Mouse (Mus musculus) heart, postnatal 25 days (tissue): ENCODE results near the gene Zmynd10. TPM values are rescaled to one million over a fixed set of nuclear protein-coding genes. Genes with fewer than 3 reads are reported as not detected.
"Not testable (repeated sequence)": the region's sequence is repeated elsewhere in the genome, so short reads cannot be mapped to it uniquely, and the experiment has no call there.

Experiments
- DNase-seq: peaks from one replicate; pipeline ENCODE4 v3.0.0; 2022; ENCODE audit warnings: low spot score
- intact Hi-C: fragments of 180-260 bp; cut with DNase I; formaldehyde crosslinking; loops from one replicate; pipeline ENCODE4 v1.15.1; 2025
- total RNA-seq, 2 experiments: library from RNA; stranded (reverse); gene quantifications; 2 replicates each; pipeline ENCODE4 v1.2.3; 2021

Zmynd10 gene
- total RNA-seq, 2 experiments from 2014 or later, result not detected

DNA sequence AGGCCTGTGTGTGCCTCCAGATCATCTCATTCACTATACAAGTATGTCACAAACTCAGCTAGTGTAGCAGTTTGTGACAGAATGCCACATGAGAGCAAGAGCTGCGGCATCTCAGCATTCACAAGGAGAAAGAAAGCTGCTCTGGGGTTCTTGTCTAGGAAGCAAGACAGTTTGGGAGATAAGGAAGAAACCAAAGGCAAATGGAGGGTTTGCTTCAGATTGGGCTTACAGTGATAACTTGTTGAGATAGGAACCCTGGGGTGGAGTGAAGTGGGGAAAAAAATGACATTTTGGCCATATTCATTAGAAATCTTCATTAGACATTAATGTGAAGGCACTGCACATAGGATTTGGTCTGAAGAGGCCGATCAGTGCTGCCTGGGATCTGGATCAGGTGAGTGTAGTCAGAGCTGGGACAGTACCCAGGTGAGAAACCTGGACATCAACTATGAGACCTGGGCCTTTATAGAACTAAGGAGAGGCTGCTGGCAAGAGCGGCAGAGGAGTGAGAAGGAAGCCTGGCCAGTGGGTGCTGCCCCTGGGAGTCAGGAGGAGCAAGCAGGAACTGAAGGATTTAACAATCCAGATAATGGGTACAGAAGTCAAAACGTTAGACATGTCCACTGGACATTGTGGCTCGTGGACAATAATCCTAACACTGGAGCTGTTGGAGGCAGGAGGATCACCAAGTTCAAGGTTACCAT, 5.7 kb downstream of the Zmynd10 start:
- no peak for DNase-seq
- intact Hi-C loops, result no loop called here

DNA sequence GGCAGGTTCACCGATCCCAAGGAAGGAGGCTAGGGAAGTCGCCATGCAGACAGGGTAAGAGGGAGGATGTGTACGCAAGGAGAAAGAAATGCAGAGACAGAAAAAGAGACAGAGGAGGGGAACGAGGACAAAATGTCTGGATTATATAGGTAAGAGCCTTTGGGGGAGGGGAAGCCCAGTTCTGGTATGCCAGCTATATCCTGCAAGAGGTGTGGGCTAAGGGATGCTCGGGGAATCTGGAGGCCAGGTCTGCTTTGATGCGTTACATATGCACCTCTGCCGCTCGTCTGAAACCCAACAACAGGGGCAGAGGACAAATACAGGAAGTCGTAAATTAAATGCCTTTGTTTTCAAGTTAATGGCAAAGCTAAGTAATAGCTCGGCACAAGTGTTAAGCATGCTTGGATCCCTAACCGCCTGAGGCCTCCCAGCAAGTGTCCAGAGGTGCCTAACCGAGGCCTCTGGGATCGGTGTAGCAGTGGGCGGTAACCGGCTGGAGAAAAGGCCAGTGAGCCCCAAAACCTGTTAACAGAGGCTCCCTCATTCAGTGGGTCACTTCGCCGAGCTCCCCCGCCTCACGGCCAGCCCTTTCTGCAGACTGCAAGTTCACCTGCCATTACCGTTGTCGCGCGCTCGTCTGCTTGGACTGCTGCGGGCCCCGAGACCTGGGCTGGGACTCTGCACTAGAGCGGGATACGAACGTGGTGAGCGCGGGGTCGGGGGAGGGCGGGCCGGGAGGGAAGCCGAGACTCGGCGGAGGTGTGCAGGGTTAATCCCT, 6.6 kb downstream of the Zmynd10 start:
- intact Hi-C loops, result no loop called here
- no peak for DNase-seq

DNA sequence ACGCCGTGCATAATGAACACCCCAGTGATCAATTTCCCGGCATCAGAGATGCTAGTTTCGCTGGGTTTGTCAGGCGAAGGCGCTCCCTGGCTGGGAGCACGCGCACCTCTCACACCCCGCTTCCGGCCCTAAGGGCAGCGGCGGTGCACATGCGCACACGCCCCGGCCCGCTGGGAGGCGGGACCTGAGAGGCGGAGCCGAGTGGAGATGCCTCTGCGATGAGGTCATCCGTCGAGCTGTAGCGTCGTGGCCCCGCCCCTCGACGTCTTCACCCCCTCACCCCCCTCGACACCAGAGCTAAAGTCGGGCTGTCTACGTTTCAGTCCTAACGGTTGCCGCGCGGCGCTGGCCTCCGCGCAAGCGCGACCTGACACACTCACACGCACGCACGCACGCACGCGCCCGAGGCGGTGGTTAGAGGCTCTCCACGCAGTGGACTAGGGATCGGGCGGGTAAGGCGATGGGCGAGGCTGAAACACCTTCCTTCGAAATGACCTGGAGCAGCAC, 7.3 kb downstream of the Zmynd10 start:
- intact Hi-C loops, result no loop called here
- DNase-seq, result peak; percentile 92

DNA sequence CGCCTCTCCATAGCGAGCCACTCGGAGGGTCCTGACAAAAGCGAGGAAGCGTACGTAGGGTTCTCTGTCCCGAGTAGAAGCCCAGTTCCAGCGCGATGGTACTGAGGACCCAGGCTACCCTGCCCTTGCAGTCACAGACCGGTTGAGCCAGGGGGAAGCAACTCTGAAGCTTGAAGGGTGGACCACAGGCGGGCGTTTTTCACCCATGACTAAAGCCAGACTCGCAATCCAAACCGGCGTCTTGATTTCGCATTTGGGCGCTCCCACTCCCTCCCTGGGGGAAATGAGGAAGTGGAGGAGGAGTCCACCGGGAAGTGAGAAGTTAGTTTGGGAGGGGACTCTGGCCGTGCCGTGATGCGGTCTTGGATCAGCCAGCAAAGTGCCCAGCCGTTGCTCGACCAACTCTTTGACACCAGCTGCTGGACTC, 7.9 kb downstream of the Zmynd10 start:
- DNase-seq, result peak; percentile 77
- intact Hi-C loops, result no loop called here

DNA sequence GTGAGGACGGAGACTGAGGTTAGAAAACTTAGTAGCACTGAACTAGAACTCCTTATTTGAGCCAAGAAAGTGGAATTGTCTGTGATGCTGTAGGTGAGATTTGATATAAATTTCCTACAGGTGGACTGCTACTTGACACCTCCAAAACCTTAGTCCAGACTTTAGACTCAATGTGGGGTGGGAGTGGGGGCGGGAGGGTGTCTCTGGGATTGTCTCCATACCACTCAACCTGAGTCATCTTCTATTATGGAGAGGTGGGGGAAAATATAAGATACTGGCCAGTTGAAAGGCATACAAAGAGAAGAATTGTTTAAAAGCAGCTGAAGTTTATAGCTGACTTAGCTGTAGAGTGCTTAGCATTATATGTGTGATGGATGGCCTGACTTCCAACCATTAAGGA, 8.6 kb downstream of the Zmynd10 start:
- intact Hi-C loops, result no loop called here
- no peak for DNase-seq

DNA sequence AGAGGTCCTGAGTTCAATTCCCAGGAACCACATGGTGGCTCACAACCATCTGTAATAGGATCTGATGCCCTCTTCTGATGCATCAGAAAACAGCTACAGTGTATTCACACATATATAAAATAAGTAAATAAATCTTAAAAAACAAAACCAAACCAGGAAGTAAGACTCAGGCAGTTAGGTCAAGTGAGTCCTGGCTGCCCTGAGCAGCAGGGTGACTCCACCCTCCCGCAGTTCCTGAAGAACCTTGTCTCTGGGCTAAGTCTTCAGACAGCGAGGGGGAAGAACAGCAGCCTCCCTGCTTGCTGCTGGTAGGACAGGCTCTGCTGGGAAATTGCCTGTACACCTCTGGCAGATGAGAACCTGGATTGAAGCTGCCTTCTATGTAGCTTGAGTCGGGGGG, 9.2 kb downstream of the Zmynd10 start:
- DNase-seq, result no peak
- intact Hi-C loops, result no loop called here

DNA sequence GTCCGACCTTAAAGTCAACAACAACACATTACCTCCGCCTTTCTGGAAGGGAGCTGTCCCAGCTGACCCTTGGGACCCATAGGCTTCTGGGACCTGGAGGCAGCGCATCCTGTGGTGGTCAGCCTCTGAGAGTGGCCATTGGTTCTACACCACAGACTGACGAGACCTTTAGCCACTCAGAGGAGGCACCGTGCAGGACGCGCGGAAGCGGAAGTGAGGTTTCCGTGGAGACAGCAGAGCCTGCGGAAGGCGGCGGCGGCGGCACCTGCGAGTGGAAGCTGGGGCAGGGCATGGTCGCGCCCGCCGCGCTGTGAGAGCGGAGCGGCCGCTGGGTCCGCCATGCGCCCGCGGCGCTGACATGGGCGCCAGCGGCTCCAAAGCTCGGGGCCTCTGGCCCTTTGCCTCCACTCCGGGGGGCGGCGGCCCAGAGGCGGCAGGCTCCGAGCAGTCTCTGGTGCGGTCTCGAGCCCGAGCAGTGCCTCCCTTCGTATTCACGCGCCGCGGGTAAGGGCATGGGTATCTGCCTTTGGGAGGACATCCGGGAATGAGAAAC, 16.0 kb downstream of the Zmynd10 start, which contains the start of gene Tusc2:
Gene Tusc2, plus strand, starts transcription at position 227 of the 553 bp plus-strand sequence.
- intact Hi-C loops, result no loop called here
- DNase-seq, result peak; percentile 92

DNA sequence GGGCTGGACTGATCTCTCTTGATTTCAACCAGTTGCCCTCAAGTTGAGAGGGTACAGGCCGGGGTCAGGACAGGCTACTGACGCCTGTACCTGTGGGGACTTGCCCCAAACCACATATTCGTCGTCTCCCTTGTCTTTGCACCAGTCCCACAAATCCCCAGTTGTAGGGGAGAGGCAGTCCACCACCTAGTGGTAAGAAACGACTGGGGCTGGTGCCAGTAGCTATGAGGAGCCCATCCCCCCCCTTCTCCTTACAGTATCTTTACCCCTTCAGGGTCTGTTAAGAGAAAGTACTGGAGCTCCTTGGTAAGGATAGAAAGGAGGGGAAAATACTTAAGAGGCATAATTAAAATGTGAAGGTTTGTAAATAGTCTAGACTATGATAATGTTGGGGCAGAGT, 18.5 kb downstream of the Zmynd10 start:
- intact Hi-C loops, result loop anchor here (5.0 kb wide), 1 partner anchor 62 kb away; no protein-coding TSS in a partner anchor
- DNase-seq, result not testable (repeated sequence)

DNA sequence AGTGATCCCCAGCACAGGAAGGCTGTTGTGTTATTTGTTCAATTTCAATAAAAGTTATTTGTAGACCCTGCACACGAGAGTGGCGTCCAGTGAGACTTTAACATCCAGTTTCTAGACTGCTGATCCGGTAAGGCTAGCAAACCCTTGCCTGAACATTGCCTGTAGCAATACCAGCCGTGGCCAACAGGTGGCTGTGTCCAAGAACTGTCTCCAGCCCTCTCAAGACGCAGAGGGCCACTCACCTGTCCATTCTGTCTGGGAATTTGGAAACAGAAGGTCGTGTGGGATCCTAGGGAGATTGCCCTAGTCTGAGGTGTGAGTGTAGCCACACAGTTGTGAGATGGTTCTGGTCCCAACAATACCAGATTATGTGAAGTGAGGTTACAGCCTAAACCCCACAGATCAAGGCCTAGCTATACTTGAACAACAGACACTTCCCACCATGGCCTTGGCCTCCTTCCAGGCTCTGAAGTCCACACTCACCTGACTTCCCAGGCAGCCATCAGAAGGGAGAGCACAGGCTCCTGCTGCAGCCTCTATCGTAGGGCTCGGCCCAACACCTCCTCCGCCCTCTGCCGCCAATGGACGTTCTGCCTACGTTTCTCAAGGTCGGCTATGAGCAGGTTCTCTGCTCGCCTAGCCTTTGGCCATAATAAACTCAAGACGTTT, 19.1 kb downstream of the Zmynd10 start:
- intact Hi-C loops, result loop anchor here (5.0 kb wide), 1 partner anchor 61 kb away; no protein-coding TSS in a partner anchor
- DNase-seq, result peak; percentile 70

DNA sequence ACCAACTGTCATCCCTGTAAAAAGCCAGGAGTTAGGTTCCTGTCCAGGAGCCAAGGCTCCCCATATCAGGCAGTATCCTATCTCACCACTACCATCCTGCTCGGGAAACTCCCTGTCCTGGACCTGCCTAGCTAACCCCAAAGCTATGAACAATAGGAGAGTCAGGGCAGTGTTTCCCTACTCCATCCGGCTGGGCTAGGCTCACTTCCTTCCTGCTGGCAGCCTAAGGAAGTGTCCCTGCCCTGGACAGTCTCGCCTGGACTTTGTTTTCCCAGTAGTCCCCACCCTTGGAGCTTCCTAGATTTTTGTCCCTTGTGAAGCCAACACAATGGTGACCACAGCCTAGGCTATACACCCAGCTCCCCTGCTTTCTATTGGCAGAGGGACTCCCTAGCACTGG, 19.8 kb downstream of the Zmynd10 start:
- intact Hi-C loops, result loop anchor here (5.0 kb wide), 1 partner anchor 60 kb away; no protein-coding TSS in a partner anchor
- DNase-seq, result peak; percentile 76

DNA sequence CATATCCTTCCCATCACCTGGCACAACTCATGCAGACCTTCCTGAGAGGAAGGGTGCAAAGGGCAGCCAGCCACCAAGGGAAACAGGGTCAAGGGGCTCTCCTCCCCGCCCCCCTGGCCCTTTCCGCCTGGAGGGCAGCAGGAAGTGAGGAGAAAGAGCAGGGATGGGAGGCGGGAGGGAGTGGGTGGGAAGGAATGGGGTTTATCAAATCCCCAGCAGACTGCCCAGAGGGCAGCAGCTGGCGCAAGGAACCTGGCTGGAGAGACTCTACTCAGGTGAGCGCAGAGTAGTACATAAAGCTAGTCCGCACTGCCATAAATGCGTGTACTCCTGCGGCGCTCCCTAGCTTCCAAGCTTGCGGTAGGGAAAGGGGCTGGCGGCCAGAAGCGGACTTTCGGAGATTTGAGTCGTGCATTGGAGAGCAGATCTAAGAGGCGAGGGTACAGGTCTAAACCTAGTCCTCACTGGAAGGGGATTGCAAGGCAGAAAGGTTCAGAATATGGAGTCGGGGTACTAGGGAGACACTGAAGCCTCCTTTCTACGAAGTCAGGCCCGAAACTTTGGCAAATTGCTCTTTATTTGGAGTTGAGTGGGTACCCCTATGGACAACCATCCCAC, 20.7 kb downstream of the Zmynd10 start, which contains the start of gene Hyal2:
Gene Hyal2, plus strand, starts transcription at position 244 of the 618 bp plus-strand sequence.
- intact Hi-C loops, result loop anchor here (5.0 kb wide), 1 partner anchor 59 kb away; no protein-coding TSS in a partner anchor
- DNase-seq, result no peak

DNA sequence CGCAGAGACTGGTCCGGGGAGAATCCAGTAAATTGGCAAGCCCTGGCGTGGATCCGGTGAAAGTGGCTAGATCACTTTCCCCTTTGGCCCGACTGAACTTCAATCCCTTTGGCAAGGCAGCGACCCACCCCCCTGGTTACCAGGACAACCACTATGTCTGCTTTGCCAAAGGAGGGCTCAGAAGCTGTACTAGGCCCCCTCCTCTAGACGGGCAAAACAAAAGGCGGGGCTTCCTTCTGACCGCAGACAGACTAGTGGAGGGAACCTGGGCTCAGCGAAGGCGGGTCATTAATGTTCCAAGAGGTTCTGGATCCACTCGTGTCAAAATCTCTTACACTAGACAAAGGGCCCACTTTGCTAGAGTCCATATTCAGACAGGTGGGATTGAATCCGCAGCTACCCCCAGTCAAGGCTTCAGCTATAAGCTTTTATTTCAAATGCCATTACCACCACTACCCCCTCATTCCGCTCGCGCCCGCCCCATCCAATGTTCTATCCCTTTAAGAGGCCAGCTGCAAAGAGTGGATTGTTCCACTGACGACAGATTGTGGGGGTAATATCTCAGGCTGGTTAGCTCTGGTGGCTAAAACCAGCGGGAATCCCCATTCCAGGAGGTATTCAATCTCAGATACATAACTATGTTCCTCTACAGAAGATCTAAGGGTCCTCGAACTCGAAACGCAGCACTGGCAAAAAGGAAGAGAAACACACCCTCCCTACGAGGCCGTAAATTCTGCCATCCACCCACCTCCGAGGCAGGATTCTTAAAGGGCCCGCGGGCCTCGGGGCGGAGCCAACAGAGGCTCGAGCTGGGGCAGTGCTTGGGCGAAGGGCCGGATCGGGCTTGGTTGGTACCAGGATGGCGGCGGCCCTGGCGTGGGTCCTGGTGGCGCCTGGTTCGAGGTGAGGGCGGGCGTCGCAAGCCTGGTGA, 21.5 kb downstream of the Zmynd10 start:
- peak; percentile 79 for DNase-seq
- intact Hi-C loops, result loop anchor here (5.0 kb wide), 1 partner anchor 59 kb away; no protein-coding TSS in a partner anchor

DNA sequence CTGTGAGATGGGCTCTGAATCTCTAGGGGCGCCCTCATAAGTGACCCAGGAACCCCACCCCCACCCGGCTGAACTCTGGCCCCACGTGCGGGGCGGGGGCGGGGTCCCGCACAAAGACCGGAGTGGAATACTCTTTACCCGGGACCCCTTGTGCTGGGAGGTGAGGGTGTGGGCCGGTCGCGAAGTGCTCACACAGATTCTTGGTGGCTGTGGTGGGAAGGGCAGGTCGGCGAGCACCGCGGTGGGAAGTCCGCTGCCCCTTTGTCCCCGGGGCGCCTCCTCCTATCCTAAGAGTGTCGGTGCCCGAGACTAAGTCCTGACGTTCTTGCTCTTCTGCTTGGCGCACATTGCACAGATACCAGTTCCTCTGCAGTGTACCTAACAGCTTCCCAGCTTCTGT, 22.2 kb downstream of the Zmynd10 start:
- intact Hi-C loops, result loop anchor here (5.0 kb wide), 1 partner anchor 58 kb away; no protein-coding TSS in a partner anchor
- no peak for DNase-seq

DNA sequence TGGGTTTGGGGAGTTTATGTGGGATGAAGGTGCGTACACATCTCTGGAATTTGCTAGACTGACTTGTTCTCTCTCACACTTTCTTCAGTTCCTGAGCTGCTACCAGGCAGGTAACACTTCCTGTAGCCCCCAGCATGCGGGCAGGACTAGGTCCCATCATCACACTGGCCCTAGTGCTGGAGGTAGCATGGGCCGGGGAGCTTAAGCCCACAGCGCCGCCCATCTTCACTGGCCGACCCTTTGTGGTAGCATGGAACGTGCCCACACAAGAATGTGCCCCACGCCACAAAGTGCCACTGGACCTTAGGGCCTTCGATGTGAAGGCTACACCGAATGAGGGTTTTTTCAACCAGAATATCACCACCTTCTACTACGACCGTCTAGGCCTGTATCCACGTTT, 22.9 kb downstream of the Zmynd10 start:
- intact Hi-C loops, result no loop called here
- DNase-seq, result no peak

DNA sequence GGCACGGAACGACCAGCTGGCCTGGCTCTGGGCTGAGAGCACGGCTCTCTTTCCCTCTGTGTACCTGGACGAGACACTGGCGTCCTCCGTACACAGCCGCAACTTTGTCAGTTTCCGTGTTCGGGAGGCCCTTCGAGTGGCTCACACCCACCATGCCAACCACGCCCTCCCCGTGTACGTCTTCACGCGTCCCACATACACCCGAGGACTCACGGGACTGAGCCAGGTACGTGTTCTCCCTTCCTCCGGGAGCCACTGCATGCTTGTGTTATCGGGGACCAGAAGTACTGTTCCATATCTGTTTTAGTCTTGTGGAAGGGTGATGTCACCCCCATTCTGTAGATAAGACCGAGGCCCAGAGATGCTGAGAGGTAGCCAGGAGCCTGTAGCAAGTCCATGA, 23.7 kb downstream of the Zmynd10 start:
- no peak for DNase-seq
- intact Hi-C loops, result no loop called here

DNA sequence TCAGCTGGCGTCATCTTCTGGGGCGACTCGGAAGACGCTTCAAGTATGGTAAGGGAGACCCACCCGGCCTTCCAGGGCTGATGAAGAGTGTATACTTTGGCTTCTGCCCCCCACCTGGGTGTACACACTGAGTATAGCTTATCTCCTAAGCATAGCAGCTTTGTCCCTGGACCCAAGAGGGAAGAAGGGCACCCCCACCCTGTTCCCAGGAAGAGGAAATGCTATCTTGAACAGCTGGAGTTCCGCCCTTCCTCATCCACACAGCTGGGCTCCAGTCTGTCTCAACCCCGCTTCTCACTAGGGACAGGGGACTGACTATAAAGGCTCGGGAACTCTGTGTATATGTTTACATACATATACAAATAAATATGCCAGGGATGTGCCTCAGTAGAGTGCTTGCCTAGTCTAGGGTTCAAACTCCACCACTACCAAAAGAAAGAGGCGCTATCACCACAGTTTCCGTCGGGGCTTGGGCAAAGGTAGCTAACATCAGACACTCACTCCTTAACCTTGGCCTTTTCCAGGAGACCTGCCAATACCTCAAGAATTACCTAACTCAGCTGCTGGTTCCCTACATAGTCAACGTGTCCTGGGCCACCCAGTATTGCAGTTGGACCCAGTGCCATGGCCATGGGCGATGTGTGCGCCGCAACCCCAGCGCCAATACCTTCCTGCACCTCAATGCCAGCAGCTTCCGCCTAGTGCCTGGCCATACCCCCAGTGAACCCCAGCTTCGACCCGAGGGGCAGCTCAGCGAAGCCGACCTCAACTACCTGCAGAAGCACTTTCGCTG, 24.6 kb downstream of the Zmynd10 start:
- intact Hi-C loops, result no loop called here
- DNase-seq, result no peak

DNA sequence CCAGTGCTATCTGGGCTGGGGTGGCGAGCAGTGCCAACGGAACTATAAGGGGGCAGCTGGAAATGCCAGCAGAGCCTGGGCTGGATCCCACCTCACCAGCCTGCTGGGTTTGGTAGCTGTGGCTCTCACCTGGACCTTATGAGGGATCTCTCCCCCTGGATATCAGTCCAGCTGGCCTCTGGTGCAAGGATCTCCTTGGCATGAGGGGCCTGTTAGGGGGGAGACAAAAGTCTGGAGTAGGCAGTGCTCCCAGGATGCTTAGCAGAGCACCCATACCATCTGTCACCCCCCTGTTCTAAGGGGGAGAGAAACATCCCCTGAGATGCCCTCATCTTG, 25.2 kb downstream of the Zmynd10 start:
- intact Hi-C loops, result no loop called here
- DNase-seq, result no peak

DNA sequence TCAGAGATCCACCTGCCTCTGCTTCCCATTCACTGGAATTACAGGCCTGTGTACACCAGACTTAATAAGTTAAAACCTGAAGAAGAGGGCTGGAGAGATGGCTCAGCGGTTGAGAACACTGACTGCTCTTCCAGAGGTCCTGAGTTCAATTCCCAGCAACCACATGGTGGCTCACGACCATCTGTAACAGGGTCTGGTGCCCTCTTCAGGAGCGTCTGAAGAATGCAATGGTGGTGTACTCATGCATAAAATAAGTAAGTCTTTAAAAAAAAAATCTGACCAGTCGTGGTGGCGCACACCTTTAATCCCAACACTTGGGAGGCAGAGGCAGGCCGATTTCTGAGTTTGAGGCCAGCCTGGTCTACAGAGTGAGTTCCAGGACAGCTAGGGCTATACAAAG, 26.7 kb downstream of the Zmynd10 start:
- DNase-seq, intact Hi-C loops: not testable (repeated sequence)
